Mouse (Mus musculus): ENCODE results near the gene Nudt22.

Gene Nudt22

DNA sequence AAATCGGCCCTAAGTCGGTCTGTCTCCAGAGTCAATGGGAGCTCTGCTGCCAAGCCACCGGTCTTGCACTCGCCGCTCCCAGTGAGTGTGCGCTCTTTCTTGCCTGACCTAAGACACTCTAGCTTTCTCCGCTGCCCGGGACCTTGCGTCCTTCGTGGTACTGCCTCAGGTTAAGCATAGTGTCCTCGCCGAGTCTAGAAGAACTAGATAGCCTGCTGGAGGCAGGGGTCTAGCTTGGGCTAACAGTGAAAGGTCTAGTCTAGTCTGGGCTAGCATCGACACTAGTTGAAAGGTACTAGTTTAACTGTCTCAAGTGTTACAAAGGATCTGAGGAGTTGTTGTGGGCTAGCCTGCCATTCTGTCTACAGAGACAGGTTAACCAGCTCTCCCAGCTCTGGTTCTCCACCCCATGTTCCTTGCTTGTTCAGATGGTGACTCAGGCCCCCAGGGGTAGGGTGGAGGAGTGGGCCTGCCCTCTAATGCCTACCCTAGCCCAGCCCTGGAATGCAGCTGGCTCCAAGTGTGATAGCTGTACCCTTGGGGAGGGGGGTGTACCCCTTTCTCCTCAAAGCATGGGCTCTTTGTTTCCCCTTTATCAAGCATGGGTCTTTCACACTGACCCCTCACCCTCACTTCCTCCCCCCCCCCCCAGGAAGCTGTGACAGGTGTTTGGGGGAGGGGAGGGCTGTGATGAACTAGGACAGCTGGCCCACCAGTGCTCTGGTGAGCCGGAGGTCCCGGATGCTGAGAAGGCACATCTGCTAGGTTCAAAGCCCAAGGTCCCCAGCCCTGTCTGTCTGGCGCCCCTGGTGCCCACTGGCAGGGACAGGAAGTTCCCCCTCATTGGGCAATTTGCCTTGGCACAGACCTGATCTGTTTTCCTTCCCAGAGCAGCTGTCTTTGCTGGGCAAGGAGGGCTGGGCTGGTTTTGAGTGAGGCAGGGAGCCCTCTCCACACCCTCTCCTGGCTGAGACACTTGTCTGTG lies 20.1 kb downstream of the Nudt22 start, which contains the start of gene Plcb3:
Gene Plcb3, minus strand, starts transcription at position 934 of the 985 bp plus-strand sequence.
- DNase-seq: peak; percentile 75

DNA sequence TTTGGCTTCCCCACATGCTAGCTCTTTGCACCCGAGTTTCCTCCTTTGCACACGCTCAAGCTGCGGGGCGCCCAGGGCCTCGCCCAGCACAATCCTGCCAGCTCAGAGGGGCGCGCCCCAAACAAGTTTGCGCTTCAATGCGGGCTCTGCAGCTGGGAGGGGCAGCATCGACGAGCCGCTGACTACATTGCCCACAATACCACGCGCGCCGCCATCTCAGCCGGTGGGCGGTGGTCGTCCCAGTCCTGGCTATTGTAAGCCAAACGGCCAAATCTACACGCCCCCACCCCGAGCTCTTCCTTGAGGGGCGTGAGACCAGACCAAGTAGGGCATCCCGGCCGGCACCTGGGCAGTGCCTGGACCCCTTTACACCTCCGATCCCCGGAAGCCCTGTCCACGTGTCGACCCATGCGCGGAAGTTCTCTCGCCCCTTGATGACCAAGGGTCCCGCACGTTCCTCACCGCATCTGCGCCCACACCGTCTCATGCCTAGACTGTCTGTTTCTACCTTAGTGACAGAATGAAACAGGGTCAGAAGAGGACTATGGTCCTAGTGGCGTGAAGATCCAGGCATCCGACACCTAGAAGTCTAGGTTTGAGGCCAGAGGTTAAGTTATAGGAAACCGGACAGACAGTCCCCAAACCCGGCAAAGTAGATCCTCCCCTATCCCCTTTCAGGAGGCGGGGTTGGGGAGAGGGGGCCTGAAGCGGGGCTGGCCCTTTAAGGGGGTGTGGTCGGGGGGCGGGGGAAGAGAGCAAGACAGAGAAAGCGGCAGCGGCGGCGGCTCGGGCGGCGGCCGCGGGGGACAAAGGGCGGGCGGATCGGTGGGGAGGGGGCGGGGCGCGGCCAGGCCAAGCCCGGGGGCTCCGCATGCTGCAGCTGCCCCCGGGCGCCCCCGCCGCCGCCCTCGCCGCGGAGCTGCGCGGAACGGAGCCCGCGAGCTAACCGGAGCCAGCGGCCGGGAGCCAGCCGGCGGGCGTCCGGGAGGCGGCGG lies 21.4 kb downstream of the Nudt22 start, which contains the start of gene Ppp1r14b:
Gene Ppp1r14b, plus strand, starts transcription at position 758 of the 995 bp plus-strand sequence.
- peak; percentile 94 for DNase-seq

GRCm38 (mm10) chr19:6973581-6974190 lies 22.2 kb downstream of the Nudt22 start:
- no peak for DNase-seq

- DNase-seq: no peak
These were observed 23.5 kb downstream of the Nudt22 start for GRCm38 (mm10) chr19:6972247-6972917.

GRCm38 (mm10) chr19:6971644-6972043 lies 24.3 kb downstream of the Nudt22 start:
- DNase-seq: no peak

DNA sequence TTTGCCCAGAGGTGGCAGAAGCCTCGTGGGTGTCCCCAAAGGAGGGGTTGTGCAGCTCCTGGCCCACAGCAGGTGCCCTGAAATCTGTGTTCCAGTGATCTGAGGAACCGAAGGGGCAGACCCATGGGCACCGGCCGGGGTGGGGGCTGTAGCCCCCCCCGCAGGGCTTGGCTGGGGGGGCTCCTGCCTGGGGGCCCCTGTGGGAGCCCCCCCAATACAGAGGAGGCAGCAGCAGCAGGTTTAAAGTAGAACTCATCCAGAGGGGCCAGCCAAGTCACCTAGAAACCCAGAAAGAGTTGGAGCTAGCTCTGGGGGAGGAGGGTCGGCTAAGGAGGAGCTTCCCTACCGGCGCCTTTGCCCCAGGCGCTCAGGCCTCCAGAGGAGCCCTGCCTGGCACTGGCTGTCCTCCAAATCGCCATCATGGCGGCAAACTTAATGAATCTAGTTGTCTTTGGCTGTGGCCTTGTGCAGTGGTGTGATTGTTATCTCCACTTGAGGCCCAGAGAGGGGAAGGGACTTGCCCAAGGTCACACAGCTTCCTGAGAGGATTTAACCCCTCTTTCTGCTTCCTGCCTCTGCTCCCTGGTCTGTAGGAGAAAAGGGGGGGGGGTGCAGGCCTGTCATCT lies 25.3 kb downstream of the Nudt22 start:
- DNase-seq: peak; percentile 49

GRCm38 (mm10) chr19:6969665-6970381 lies 26.1 kb downstream of the Nudt22 start:
- DNase-seq: peak; percentile 92

- no peak for DNase-seq
These were observed 26.6 kb downstream of the Nudt22 start for GRCm38 (mm10) chr19:6969291-6969664.

DNA sequence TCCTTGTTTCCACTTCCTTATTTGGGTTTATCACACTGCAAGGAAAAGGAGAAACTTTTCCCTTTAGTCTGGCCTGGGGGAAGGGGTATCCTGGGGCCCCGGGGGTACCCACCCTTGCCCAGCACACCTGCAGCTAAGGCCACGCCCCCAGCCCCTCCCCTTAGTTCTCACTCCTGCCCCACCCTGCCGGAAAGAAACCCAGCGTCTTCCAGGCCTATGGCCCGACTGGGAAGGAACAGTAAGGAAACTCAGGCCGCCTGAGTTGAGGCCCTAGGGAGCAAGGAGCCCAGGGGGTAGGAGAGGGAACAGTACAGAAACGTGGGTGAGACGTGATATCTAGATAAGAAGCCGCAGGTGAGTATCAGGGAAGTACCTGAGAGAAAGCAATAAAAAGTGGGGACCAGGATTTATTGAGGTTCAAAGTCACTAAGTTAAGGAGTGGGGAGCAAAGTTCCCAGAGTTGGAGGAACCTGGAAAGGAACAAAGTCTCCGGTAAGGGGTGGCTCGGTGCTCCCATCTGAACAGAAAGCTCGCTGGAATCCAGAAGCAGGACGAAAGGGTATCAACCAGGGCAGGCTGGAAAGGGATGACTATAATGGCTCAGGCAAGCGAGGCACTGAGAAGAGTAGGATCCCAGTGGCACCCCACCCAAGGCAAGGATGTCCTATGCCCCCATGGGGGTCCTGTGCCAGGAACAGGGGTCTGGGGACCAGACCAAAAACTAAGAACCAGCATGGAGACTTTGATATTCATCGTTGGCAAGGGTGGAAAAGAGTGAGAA lies 27.2 kb downstream of the Nudt22 start:
- DNase-seq: peak; percentile 79

DNA sequence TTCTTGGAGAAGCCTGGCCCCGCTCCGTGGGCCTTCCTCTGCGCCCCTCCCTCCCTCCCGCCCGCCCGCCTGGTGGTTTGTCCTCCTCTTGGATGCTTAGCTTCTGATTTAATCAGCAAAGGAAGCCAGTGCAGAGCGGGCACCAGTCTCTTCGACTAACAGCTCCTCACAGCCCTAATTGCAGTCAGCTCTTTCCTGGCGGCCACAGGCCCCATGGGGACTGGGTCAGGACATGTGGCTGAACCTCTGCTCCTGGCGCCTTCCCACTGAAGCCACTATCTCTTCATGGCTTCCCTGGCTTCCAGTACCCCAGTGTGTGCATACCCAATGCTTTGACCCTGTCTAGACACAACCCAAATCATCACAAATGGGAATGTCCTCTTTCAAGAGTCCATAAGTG lies 39.5 kb downstream of the Nudt22 start:
- no peak for DNase-seq

DNA sequence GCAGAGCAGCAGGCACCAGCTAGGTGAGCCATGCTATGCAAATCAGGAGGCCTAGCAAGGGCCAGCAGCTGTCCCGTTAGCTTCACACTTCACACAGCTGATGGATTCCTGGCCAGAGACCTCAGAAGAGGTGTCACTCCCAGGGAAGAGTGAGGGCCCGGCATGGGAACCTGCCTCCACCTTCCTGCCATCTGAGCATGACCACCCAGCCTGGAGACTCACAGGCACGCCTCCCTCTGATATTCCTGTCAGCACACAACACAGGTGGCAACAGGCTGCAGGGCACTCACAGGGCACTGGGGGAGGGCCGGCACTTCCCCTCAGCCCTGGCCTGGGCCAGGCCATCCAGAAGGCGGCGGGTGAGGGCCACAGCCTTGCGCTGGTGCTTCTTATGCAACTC lies 40.5 kb downstream of the Nudt22 start:
- no peak for DNase-seq

DNA sequence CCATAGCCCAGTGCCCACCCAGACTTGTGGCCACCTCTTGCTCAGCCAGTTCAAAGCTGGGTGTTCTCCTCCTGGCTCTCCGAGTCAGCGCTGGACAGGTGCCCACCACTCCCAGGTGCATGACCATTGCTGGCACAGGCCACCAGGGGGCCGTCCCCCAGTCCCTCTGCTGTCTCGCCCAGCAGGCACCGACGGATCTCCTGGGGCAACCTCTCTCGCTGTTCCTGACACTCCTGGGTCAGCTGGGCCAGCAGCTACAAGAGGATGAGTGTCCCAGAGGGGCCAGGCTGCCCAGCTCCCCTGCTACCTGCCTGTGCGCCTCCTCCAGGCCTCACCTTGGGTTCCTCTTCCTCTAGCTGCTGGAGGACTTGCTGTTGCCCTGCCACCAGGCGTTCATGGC lies 41.9 kb downstream of the Nudt22 start:
- DNase-seq: peak; percentile 78

DNA sequence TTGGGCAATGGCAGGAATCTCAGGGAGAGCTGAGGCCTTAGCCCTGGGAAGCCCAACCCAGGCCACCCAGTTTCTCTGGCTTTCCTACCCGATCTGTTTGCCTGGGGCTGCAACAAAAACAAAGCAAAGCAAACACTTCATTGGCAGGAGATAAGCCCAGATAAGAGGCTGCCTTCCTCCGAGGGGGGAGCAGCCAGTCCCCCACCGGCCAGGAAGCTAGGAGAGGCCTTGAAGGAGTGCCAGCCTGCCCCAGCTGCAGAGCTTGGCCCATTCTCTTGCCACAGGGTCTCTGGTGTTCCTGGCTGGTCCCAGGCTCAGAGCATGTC lies 43.2 kb downstream of the Nudt22 start:
- DNase-seq: peak; percentile 75

- DNase-seq: peak; percentile 92
These were observed 43.8 kb downstream of the Nudt22 start for GRCm38 (mm10) chr19:6951994-6952711.

DNA sequence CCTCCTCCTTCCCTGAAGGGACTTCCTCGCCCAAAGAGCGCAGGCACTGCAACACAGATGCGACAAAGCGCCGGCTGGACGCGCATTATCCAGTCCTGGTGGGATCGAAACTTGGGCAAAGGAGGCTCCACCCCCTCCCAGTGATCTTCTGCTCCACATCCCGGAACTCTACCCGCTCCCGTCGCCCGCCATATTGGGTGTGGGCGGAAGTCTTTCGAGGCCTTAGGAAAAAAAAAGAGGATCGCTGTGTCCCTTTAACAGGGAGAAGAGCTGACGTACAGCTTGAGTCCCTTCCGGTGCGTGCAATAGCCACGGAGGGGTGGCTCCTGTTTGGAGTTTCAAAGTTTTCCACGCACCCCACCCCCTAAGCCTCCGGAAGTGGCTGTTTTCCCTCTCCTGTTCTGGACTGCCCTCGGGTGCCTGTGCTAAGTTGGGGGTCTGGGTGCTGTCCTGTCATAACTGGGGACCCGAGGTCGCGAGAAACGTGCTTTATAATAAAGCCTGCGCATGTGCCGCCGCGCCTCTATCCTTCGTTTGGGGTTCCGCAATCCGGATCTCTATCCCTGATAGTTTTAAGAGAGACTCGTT lies 44.4 kb downstream of the Nudt22 start:
- peak; percentile 96 for DNase-seq

DNA sequence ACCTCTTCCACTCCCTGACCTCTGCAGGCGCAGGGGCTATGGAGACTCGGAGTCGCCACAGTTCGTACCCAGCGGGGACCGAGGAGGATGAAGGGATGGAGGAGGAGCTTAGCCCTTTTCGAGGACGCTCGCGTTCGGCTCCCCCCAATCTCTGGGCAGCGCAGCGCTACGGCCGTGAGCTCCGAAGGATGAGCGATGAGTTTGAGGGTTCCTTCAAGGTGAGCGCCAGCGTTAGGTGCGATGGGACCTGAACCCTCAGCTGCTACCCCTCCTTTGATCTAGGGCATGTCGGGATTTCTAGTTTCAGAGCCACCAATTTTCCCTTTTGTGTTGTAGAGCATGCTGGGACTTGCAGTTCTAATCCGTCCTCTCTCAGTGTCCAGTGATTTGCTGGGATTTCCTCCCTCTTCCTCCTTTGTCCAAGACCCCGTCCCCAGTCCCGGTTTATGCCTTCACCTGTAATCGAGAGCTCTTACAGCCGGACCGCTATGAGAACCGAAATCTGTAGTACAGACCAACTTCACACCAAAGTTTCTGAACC lies 45.2 kb downstream of the Nudt22 start:
- DNase-seq: peak; percentile 69

DNA sequence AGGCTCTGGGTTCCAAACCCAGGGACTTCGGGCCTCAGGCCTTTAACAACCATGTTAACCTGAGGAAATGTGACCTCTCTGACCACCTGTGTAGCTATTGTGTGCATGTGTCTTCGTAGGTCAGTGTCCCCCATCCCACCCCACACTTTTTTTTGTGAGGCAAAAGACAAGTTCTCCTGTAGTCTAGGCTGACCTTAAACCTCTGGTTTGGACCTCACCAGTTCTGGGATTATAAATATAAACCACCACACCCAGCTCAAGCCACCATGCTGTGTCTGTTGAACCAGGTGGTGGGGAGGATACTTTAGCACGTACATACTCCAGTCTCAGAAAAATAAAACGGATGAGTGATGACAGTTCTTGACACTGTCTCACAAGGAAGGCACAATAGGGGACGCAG lies 46.0 kb downstream of the Nudt22 start:
- no peak for DNase-seq

DNA sequence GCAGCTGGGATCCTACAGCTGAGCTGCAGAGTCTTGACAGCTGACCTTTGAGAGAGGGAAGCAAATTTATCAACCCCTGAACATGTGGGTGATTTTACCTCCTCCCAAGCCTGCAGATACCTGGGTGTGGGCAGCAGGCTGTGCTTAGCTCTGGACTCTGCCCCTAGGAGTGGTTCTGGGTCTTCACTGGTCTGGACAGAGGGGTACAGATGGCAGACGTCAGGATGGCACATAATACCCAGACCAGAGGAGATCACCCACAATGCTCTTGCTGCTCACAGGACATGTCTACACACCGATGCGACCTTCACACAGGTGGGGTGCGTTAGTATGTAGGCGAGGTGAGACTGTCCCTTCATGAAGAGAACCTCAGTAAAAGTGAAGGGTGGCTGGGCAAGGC lies 46.4 kb downstream of the Nudt22 start:
- no peak for DNase-seq

- no peak for DNase-seq
These were observed 47.7 kb downstream of the Nudt22 start for GRCm38 (mm10) chr19:6948186-6948585.
